Mouse (Mus musculus): ENCODE measurements around the gene Rpl24.

- TF ChIP-seq CTCF (IDR thresholded peaks at IDR 0.05) (no peak), EP300 (IDR thresholded peaks at IDR 0.05) (no peak)
Observed at GRCm38 (mm10) chr16:55967221-55967620, 1.1 kb downstream of the Rpl24 start.
